Mouse (Mus musculus) gastrocnemius, postnatal 36 days (tissue): ENCODE measurements around the gene Tmx1. TPM values are rescaled to one million over a fixed set of nuclear protein-coding genes. Genes with fewer than 3 reads are reported as not detected.

Source experiments
- DNase-seq, 2 experiments: peaks; one replicate each; pipeline ENCODE4 v3.0.0; 2022
- intact Hi-C: fragments of 180-260 bp; cut with DNase I; formaldehyde crosslinking; loops from one replicate; pipeline ENCODE4 v1.15.1; 2025
- total RNA-seq, 2 experiments: library from RNA; stranded (reverse); gene quantifications; 2 replicates each; pipeline ENCODE4 v1.2.3; 2021

Gene Tmx1
- total RNA-seq, 2 experiments from 2014 or later = 8.1 to 8.9 TPM

GRCm38 (mm10) chr12:70477593-70478287 is 24.8 kb downstream of the Tmx1 start:
- intact Hi-C loops = loop anchor here (5.0 kb wide), 1 partner anchor 435 kb away; no protein-coding TSS in a partner anchor
- DNase-seq = peak; percentile 41 to 58

GRCm38 (mm10) chr12:70485956-70486355 is 33.1 kb downstream of the Tmx1 start:
- intact Hi-C loops = no loop called here
- no peak for DNase-seq

DNA sequence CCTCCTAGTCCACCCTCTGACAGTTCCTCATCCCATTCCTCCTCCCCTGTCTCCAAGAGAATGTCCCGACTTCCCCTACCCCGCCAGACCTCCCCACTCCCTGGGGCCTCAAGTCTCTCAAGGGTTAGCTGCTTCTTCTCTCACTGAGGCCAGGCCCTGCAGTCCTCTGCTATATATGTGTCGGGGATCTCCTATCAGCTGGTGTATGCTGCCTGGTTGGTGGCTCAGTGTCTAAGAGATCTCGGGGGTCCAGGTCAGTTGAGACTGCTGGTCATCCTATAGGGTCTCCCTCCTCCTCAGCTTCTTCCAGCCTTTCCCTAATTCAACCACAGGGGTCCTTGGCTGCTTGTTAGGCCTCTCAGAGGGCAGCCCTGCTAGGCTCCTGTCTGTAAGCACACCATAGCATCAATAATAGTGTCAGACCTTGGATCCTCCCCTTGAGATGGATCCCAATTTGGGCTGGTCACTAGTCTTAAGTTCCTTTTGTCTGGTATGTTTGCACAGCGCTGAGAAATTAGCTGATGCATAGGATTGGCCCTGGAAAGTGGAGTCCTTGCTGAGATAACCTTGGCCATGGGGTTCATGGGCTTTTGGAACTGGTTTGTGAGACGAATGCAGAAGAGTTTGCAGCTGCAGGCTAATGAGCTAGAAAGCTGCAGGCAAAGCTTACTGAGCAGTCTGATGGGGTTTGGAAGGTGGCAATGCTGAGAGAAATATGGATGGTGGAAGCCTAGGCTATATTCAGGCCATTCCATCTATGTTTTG is 34.0 kb downstream of the Tmx1 start:
- DNase-seq = no peak
- intact Hi-C loops = no loop called here

DNA sequence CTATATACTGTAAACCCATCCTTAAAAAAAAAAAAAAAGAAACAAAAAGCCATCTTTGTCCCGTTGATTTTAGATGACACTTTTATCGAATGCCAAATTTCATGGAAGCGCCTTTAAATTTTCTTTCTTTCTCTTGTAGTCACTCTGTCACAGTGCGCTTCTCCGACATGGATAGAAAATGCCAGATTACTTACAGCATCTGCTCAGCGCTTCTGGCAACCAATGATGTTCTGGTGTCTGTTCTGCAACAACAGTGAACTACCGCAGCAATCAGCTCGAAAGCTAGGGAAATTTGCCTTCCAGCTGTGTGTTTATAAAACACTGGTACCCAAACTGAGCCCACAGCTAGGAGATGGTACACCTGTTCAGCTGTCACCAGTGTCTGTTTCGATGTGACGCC is 39.5 kb downstream of the Tmx1 start:
- intact Hi-C loops = no loop called here
- no peak for DNase-seq

DNA sequence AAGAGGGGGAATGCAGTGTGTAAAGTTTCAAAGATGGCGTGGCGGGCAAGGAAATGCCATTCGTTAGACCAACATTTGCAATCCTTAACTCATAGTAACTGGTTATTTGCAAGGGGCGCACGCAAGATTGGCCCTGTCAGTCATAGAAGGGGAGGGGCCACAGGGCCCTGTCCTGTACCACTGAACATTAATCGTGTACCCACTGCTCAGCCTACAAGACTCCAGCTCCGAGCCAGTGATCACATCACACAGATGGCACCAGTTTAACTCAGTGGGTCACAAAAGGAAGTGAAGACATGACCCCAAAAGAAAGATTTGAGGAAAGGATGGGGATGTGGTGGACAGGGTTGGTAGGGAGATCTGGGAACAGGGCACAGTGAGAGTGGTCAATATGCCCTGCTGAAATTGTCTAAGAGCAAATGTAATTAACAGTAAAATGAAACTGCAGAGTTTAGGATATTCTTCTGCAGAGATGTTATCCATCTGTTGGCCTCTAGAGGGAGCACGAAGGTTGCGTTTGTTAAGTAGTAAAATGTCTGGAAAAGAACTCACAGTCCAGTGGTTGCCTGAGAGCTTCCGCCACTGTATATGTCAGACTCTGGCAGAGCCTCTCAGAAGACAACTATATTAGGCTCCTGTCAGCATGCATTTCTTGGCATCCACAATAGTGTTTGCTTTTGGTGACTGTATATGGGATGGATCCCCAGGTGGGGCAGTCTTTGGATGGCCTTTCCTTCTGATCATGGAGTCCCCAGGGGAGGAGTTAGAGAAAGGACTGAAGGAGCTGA is 41.8 kb downstream of the Tmx1 start:
- peak; percentile 24 to 25 for DNase-seq
- intact Hi-C loops = loop anchor here (1.0 to 5.0 kb wide), 3 partner anchors 193 to 417 kb away; partner anchors contain the start of gene Frmd6

GRCm38 (mm10) chr12:70495282-70495922 is 42.5 kb downstream of the Tmx1 start:
- intact Hi-C loops = loop anchor here (1.0 to 5.0 kb wide), 3 partner anchors 192 to 416 kb away; partner anchors contain the start of gene Frmd6
- no peak for DNase-seq

GRCm38 (mm10) chr12:70498091-70498490 is 45.2 kb downstream of the Tmx1 start:
- intact Hi-C loops = loop anchor here (5.0 kb wide), 2 partner anchors 189 to 329 kb away; partner anchors contain the start of gene Frmd6
- no peak for DNase-seq

- intact Hi-C loops = no loop called here
- no peak for DNase-seq
These were observed 53.1 kb downstream of the Tmx1 start for GRCm38 (mm10) chr12:70505971-70506370.

- no peak for DNase-seq
- intact Hi-C loops = no loop called here
These were observed 59.1 kb downstream of the Tmx1 start for GRCm38 (mm10) chr12:70512023-70512422.

GRCm38 (mm10) chr12:70512431-70512830 is 59.5 kb downstream of the Tmx1 start:
- DNase-seq = no peak
- intact Hi-C loops = no loop called here

Other genes with a start within 250 kb of the Tmx1 start
- gene Pygl, start 221.6 kb upstream of the Tmx1 start, total RNA-seq = 1 to 10 TPM; 1.5 to 1.7 TPM
- gene Trim9, start 105.5 kb upstream of the Tmx1 start, total RNA-seq = under 1 TPM in 1 of 2 experiments, not detected in 1; 0.10 TPM